ENCODE assay signal across 18 mouse cellular contexts in the genomic region with DNA sequence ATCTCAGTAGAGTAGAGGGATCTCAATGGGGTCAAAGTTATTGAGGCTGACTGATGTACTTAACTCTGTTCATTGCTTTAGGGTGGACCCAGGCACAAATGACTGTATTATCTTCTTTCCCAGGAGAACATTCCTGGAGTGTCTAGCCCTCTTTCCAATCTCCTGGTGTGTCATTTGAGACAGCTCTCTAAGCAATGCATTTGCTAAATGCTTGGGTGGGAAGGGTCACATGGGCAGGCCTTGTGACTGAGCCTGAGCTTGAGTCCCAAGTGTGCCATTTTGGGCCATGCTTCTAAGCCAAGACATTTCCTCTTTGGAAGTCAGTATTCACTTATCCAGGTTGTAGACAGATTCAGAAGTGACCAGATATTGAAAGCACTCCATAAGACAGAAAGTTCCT. TPM values are rescaled to one million over a fixed set of nuclear protein-coding genes. Genes with fewer than 3 reads are reported as not detected.
"Had no signal": no experiment of that assay in that cellular context is flagged by ENCODE, and none has a peak within 500 bp of the region (broad histone marks: within the 10 kb centered on the region; RNA-seq: fewer than 3 reads in every experiment).

No protein-coding gene starts in this region.

- H3K36me3 ChIP-seq: liver, embryonic 13.5 days had no signal

- H3K9ac ChIP-seq: limb, embryonic 12.5 days; liver, embryonic 13.5 days; liver, postnatal 0 days; lung, embryonic 15.5 days; neural tube, embryonic 13.5 days had no signal

- H3K4me1 ChIP-seq: limb, embryonic 12.5 days; lung, embryonic 15.5 days; neural tube, embryonic 13.5 days had no signal

- DNase-seq: layer of hippocampus, adult 9-11 months; layer of hippocampus, postnatal 36 days; liver; liver, embryonic 13.5 days; liver, postnatal 0 days; midbrain, embryonic 14.5 days; retina, postnatal 1 day; right cerebral cortex, postnatal 4 days; spleen, adult 18-20 months; thymus, adult 18-20 months; thymus, postnatal 25 days had no signal

- H3K4me2 ChIP-seq: limb, embryonic 12.5 days; liver, embryonic 13.5 days; lung, embryonic 15.5 days; neural tube, embryonic 13.5 days had no signal

- H3K4me3 ChIP-seq: limb, embryonic 12.5 days; liver, embryonic 13.5 days; lung, embryonic 15.5 days; midbrain, embryonic 10.5 days; neural tube, embryonic 13.5 days had no signal

- H3K9me3 ChIP-seq: limb, embryonic 12.5 days; liver, embryonic 13.5 days; lung, embryonic 15.5 days; midbrain, embryonic 10.5 days; neural tube, embryonic 13.5 days had no signal

- H3K27ac ChIP-seq: kidney, postnatal 0 days; limb, embryonic 12.5 days; lung, embryonic 15.5 days; midbrain, embryonic 10.5 days; neural tube, embryonic 13.5 days had no signal

- H3K27me3 ChIP-seq: limb, embryonic 12.5 days; liver, embryonic 13.5 days; lung, embryonic 15.5 days had no signal

RNA-seq across cellular contexts. Expression of gene Tex38, which starts 40.6 kb away (rescaled TPM):
- total RNA-seq: layer of hippocampus, adult 18-20 months; layer of hippocampus, postnatal 36 days; monocyte, adult 5-6 weeks had no signal
- polyA plus RNA-seq: liver, embryonic 13.5 days; neural tube, embryonic 13.5 days had no signal
